Comparison of ENCODE assay signal across 25 mouse cellular contexts in genomic region chrX:36929694-36930093, GRCm38 (mm10). TPM values are rescaled to one million over a fixed set of nuclear protein-coding genes. Genes with fewer than 3 reads are reported as not detected.
A peak's percentile ranks its signal among the peaks of the same experiment; 100 is the strongest.
DNase-seq lines count a peak whose midpoint lies in the region; ATAC-seq lines count a peak whose summit lies in the region.
"Had no signal": no experiment of that assay in that cellular context is flagged by ENCODE, and none has a peak within 500 bp of the region (broad histone marks: within the 10 kb centered on the region; RNA-seq: fewer than 3 reads in every experiment).

No protein-coding gene starts in this region.

- peak; percentile 71 for DNase-seq in heart, adult 11 months
- peak; percentile 41 for DNase-seq in adipocyte (ENCODE audit: low spot score)
- DNase-seq in layer of hippocampus, adult 11-12 months (ENCODE audit: low spot score), result no peak
- DNase-seq in adrenal gland, postnatal 36 days, result no peak
- DNase-seq: adrenal gland, adult 2 months; adrenal gland, postnatal 14 days; cerebellum, adult 11-12 months; cerebellum, adult 8-10 months; cerebellum, postnatal 10 days; cerebellum, postnatal 36 days; embryo, embryonic 11 days; gastrocnemius, postnatal 25 days; heart, postnatal 10 days; heart, postnatal 36 days had no signal

- no peak overlapping the region for H3K4me2 ChIP-seq in heart, embryonic 11.5 days
- H3K4me2 ChIP-seq in neural tube, embryonic 14.5 days (ENCODE audit: low read depth, low read length), result no peak overlapping the region
- H3K4me2 ChIP-seq in neural tube, embryonic 15.5 days, result no peak overlapping the region
- H3K4me2 ChIP-seq: forebrain, embryonic 13.5 days; heart, embryonic 12.5 days; heart, embryonic 15.5 days; hindbrain, embryonic 13.5 days had no signal

- H3K4me1 ChIP-seq in heart, embryonic 11.5 days (ENCODE audit: control insufficient read depth, insufficient read depth, low read length), result no peaks in the 10 kb centered on the region
- no peaks in the 10 kb centered on the region for H3K4me1 ChIP-seq in neural tube, embryonic 14.5 days (ENCODE audit: control insufficient read depth, insufficient read depth, low read length)
- H3K4me1 ChIP-seq in neural tube, embryonic 15.5 days, result no peaks in the 10 kb centered on the region
- H3K4me1 ChIP-seq: forebrain, embryonic 10.5 days; forebrain, embryonic 13.5 days; heart, embryonic 12.5 days; hindbrain, embryonic 10.5 days; hindbrain, embryonic 13.5 days had no signal

- no peaks in the 10 kb centered on the region for H3K27me3 ChIP-seq in heart, embryonic 11.5 days (ENCODE audit: control insufficient read depth, insufficient read depth, low read length)
- no peaks in the 10 kb centered on the region for H3K27me3 ChIP-seq in neural tube, embryonic 14.5 days (ENCODE audit: control insufficient read depth, insufficient read depth, low read length)
- H3K27me3 ChIP-seq in neural tube, embryonic 15.5 days (replicated peaks), result no peaks in the 10 kb centered on the region
- H3K27me3 ChIP-seq: forebrain, embryonic 13.5 days; heart, embryonic 12.5 days; heart, embryonic 15.5 days; hindbrain, embryonic 13.5 days had no signal

- no peak overlapping the region for H3K4me3 ChIP-seq in heart, embryonic 11.5 days (ENCODE audit: low read depth, low read length)
- H3K4me3 ChIP-seq in neural tube, embryonic 14.5 days (ENCODE audit: low read depth, low read length), result no peak overlapping the region
- H3K4me3 ChIP-seq in neural tube, embryonic 15.5 days (replicated peaks), result no peak overlapping the region
- H3K4me3 ChIP-seq: forebrain, embryonic 10.5 days; forebrain, embryonic 13.5 days; heart, embryonic 12.5 days; heart, embryonic 15.5 days; hindbrain, embryonic 10.5 days; hindbrain, embryonic 13.5 days had no signal

- WGBS in heart, embryonic 11.5 days (ENCODE audit: insufficient replicate concordance), result 69% methylated on average over 4 of the region's 4 CpGs
- WGBS in neural tube, embryonic 14.5 days, result 56% methylated on average over 4 of the region's 4 CpGs
- 61% methylated on average over 4 of the region's 4 CpGs for WGBS in neural tube, embryonic 15.5 days

- H3K36me3 ChIP-seq in heart, embryonic 11.5 days (ENCODE audit: control insufficient read depth, insufficient read depth, low read length), result no peaks in the 10 kb centered on the region
- no peaks in the 10 kb centered on the region for H3K36me3 ChIP-seq in neural tube, embryonic 14.5 days (ENCODE audit: control insufficient read depth, insufficient read depth, low read length)
- peaks cover 4% of the 10 kb centered on the region for H3K36me3 ChIP-seq in neural tube, embryonic 15.5 days

- no peak overlapping the region for H3K9ac ChIP-seq in heart, embryonic 11.5 days (ENCODE audit: low read depth, low read length)
- H3K9ac ChIP-seq in neural tube, embryonic 14.5 days (replicated peaks; ENCODE audit: low read depth, low read length), result no peak overlapping the region
- no peak overlapping the region for H3K9ac ChIP-seq in neural tube, embryonic 15.5 days (replicated peaks)
- H3K9ac ChIP-seq: forebrain, embryonic 13.5 days; heart, embryonic 12.5 days; heart, embryonic 15.5 days; hindbrain, embryonic 13.5 days had no signal

- no peak overlapping the region for H3K27ac ChIP-seq in heart, embryonic 11.5 days (ENCODE audit: low read depth, low read length)
- H3K27ac ChIP-seq in neural tube, embryonic 14.5 days (ENCODE audit: low read depth, low read length), result no peak overlapping the region
- no peak overlapping the region for H3K27ac ChIP-seq in neural tube, embryonic 15.5 days (replicated peaks)
- H3K27ac ChIP-seq: forebrain, embryonic 10.5 days; forebrain, embryonic 13.5 days; heart, embryonic 15.5 days; hindbrain, embryonic 10.5 days; hindbrain, embryonic 13.5 days had no signal

- H3K9me3 ChIP-seq in heart, embryonic 11.5 days (replicated peaks; ENCODE audit: control insufficient read depth, low read length), result no peaks in the 10 kb centered on the region
- H3K9me3 ChIP-seq in neural tube, embryonic 14.5 days (ENCODE audit: control insufficient read depth, low read length), result no peaks in the 10 kb centered on the region
- no peaks in the 10 kb centered on the region; the same call in 1 of the 2 replicates for H3K9me3 ChIP-seq in neural tube, embryonic 15.5 days (replicated peaks)
- H3K9me3 ChIP-seq: forebrain, embryonic 10.5 days; forebrain, embryonic 13.5 days; heart, embryonic 12.5 days; heart, embryonic 15.5 days; hindbrain, embryonic 10.5 days; hindbrain, embryonic 13.5 days had no signal

- no peak for ATAC-seq in heart, embryonic 11.5 days (replicated peaks; ENCODE audit: insufficient number of reproducible peaks, low FRiP score, low TSS enrichment)
- ATAC-seq in neural tube, embryonic 14.5 days (ENCODE audit: low read depth), result peak; percentile 63; the same call in 1 of the 2 replicates
- no peak for ATAC-seq in neural tube, embryonic 15.5 days (ENCODE audit: low FRiP score)
- ATAC-seq: CD4-positive, CD25-positive, alpha-beta regulatory T cell, adult 4 months; forebrain, embryonic 13.5 days; intestine, postnatal 0 days had no signal

RNA-seq across cellular contexts. Expression of gene Nkrf, which starts 27.0 kb away (rescaled TPM):
- 1.1 and 1.3 TPM in 2 replicates for polyA plus RNA-seq in heart, embryonic 11.5 days (2014; fragmentation: Nextera tagmentation; extraction: Ambion mirVana)
- 21.4 and 25.6 TPM in 2 replicates for polyA plus RNA-seq in neural tube, embryonic 14.5 days (2014; fragmentation: Nextera tagmentation; extraction: Ambion mirVana)
- polyA plus RNA-seq in neural tube, embryonic 15.5 days (2015; fragmentation: Nextera tagmentation; extraction: Ambion mirVana), result 18.3 and 19.5 TPM in 2 replicates
- 10 to 100 TPM; 10.6 to 14.6 TPM for total RNA-seq in adrenal gland, postnatal 36 days (2021)

RNA-seq across cellular contexts. Expression of gene C330007P06Rik, which starts 55.8 kb away (rescaled TPM):
- 23.4 and 27.9 TPM in 2 replicates for polyA plus RNA-seq in heart, embryonic 11.5 days (2014; fragmentation: Nextera tagmentation; extraction: Ambion mirVana)
- 27.5 and 29.7 TPM in 2 replicates for polyA plus RNA-seq in neural tube, embryonic 14.5 days (2014; fragmentation: Nextera tagmentation; extraction: Ambion mirVana)
- polyA plus RNA-seq in neural tube, embryonic 15.5 days (2015; fragmentation: Nextera tagmentation; extraction: Ambion mirVana), result 24.2 and 27.6 TPM in 2 replicates
- total RNA-seq in adrenal gland, postnatal 36 days (2021), result 10 to 100 TPM; 50.3 to 51.5 TPM

RNA-seq across cellular contexts. Expression of gene Ube2a, which starts 56.0 kb away (rescaled TPM):
- 125 and 126 TPM in 2 replicates for polyA plus RNA-seq in heart, embryonic 11.5 days (2014; fragmentation: Nextera tagmentation; extraction: Ambion mirVana)
- 129 and 134 TPM in 2 replicates for polyA plus RNA-seq in neural tube, embryonic 14.5 days (2014; fragmentation: Nextera tagmentation; extraction: Ambion mirVana)
- 115 and 117 TPM in 2 replicates for polyA plus RNA-seq in neural tube, embryonic 15.5 days (2015; fragmentation: Nextera tagmentation; extraction: Ambion mirVana)
- total RNA-seq in adrenal gland, postnatal 36 days (2021), result 10 to 100 TPM; 63.2 to 66.3 TPM

Comparison
In these comparisons a context has a peak if more than half of its experiments do, and no peak if none do; other contexts are left out.
1. DNase-seq: peak in heart, adult 11 months (single experiment) and adipocyte (single experiment); none in layer of hippocampus, adult 11-12 months (single experiment) and adrenal gland, postnatal 36 days (0 of 2).